Mouse (Mus musculus) limb, embryonic 11.5 days (tissue): ENCODE results near the gene Anks1. TPM values are rescaled to one million over a fixed set of nuclear protein-coding genes. Genes with fewer than 3 reads are reported as not detected.
"Not testable (repeated sequence)": the region's sequence is repeated elsewhere in the genome, so short reads cannot be mapped to it uniquely, and the experiment has no call there.

Source experiments
- ATAC-seq: fragments of 200-750 bp; cut with Nextera tagmentation; 2 replicates; pipeline ENCODE4 v1.8.0; 2017; ENCODE audit warnings: low read depth; ENCODE audit not compliant: insufficient number of reproducible peaks, low FRiP score, low TSS enrichment
- DNase-seq: peaks from one replicate; pipeline ENCODE4 v3.0.0-alpha.2; 2015; ENCODE audit warnings: low spot score
- H3K27ac ChIP-seq: fragments of 300-500 bp; sonication (generic); replicated peaks from 2 replicates; pipeline ENCODE4 v1.5.1; 2014; ENCODE audit warnings: low read depth, mild to moderate bottlenecking, low read length
- H3K27me3 ChIP-seq: fragments of 300-500 bp; sonication (generic); 2 replicates; pipeline ENCODE4 v1.6.1; 2014; ENCODE audit warnings: mild to moderate bottlenecking, low read length, mixed read lengths; ENCODE audit not compliant: control insufficient read depth, insufficient read depth
- H3K36me3 ChIP-seq: fragments of 300-500 bp; sonication (generic); 2 replicates; pipeline ENCODE4 v1.6.1; 2014; ENCODE audit warnings: mild to moderate bottlenecking, low read length, moderate library complexity, mixed read lengths; ENCODE audit not compliant: control insufficient read depth, insufficient read depth
- H3K4me1 ChIP-seq: fragments of 300-500 bp; sonication (generic); 2 replicates; pipeline ENCODE4 v1.6.1; 2014; ENCODE audit warnings: low read length, mixed read lengths; ENCODE audit not compliant: control insufficient read depth, insufficient read depth
- H3K4me2 ChIP-seq: fragments of 300-500 bp; sonication (generic); 2 replicates; pipeline ENCODE4 v1.6.1; 2014; ENCODE audit warnings: low read depth, mild to moderate bottlenecking, moderate library complexity; ENCODE audit not compliant: severe bottlenecking
- H3K4me3 ChIP-seq: fragments of 300-500 bp; sonication (generic); 2 replicates; pipeline ENCODE4 v1.5.1; 2014; ENCODE audit warnings: low read depth, low read length
- H3K9ac ChIP-seq: fragments of 300-500 bp; sonication (generic); 2 replicates; pipeline ENCODE4 v1.6.1; 2014; ENCODE audit warnings: mild to moderate bottlenecking, low read length
- H3K9me3 ChIP-seq: fragments of 300-500 bp; sonication (generic); 2 replicates; pipeline ENCODE4 v1.6.1; 2016; ENCODE audit warnings: low read length; ENCODE audit not compliant: control insufficient read depth
- WGBS: fragments of 180-500 bp; shearing (Covaris S2); extraction: QIAGEN DNeasy Blood & Tissue Kit; methylation state at CpG from one replicate; pipeline ENCODE4 v1.1.7; 2014; 5-methylcytosine and 5-hydroxymethylcytosine counted together
- polyA plus RNA-seq: library from polyadenylated mRNA; unstranded; fragments of >200 nt; fragmentation: Nextera tagmentation; extraction: Ambion mirVana; gene quantifications from 2 replicates; pipeline ENCODE4 v1.2.1, GENCODE M21; 2014

The Anks1 gene
- polyA plus RNA-seq, 1 experiment from 2014 or later, result 12.1 TPM

GRCm38 (mm10) chr17:27970305-27970704 lies 61.2 kb downstream of the Anks1 start:
- H3K4me3 ChIP-seq, result no peak overlapping the region
- DNase-seq (no peak), ATAC-seq (no peak)
- H3K27me3 ChIP-seq, result no peaks in the 10 kb centered on the region
- H3K9me3 ChIP-seq, result no peaks in the 10 kb centered on the region
- WGBS, result 89% methylated on average over 5 of the region's 5 CpGs
- no peaks in the 10 kb centered on the region for H3K36me3 ChIP-seq
- H3K9ac ChIP-seq, result no peak overlapping the region
- H3K27ac ChIP-seq, result no peak overlapping the region
- H3K4me2 ChIP-seq, result no peak overlapping the region
- H3K4me1 ChIP-seq, result peaks cover 7% of the 10 kb centered on the region; the same call in 1 of the 2 replicates

- Histone ChIP-seq H3K4me3 (no peak overlapping the region), H3K9ac (no peak overlapping the region), H3K4me2 (no peak overlapping the region), H3K27ac (no peak overlapping the region), H3K36me3 (no peaks in the 10 kb centered on the region), H3K4me1 (peaks cover 5% of the 10 kb centered on the region; the same call in 1 of the 2 replicates), H3K27me3 (no peaks in the 10 kb centered on the region), H3K9me3 (no peaks in the 10 kb centered on the region)
- DNase-seq, result no peak
- no peak for ATAC-seq
- 90% methylated on average over 9 of the region's 9 CpGs for WGBS
Observed at GRCm38 (mm10) chr17:27971496-27971895, 62.4 kb downstream of the Anks1 start.

- no peak for ATAC-seq
- H3K9me3 ChIP-seq, result no peaks in the 10 kb centered on the region
- no peak for DNase-seq
- H3K4me3 ChIP-seq, result no peak overlapping the region
- no peaks in the 10 kb centered on the region for H3K27me3 ChIP-seq
- H3K4me2 ChIP-seq, result no peak overlapping the region
- H3K36me3 ChIP-seq, result peaks cover 6% of the 10 kb centered on the region
- H3K27ac ChIP-seq, result no peak overlapping the region
- H3K4me1 ChIP-seq, result peaks cover 2% of the 10 kb centered on the region; the same call in 1 of the 2 replicates
- WGBS, result 79% methylated on average over 4 of the region's 4 CpGs
- no peak overlapping the region for H3K9ac ChIP-seq
Observed at GRCm38 (mm10) chr17:27973337-27973736, 64.2 kb downstream of the Anks1 start.

- H3K27ac ChIP-seq, result no peak overlapping the region
- ATAC-seq (no peak), DNase-seq (no peak)
- H3K27me3 ChIP-seq, result no peaks in the 10 kb centered on the region
- WGBS, result 93% methylated on average over 14 of the region's 14 CpGs
- no peaks in the 10 kb centered on the region for H3K9me3 ChIP-seq
- H3K4me3 ChIP-seq, result no peak overlapping the region
- no peak overlapping the region for H3K9ac ChIP-seq
- H3K36me3 ChIP-seq, result peaks cover 6% of the 10 kb centered on the region
- H3K4me1 ChIP-seq, result no peaks in the 10 kb centered on the region
- no peak overlapping the region for H3K4me2 ChIP-seq
Observed at GRCm38 (mm10) chr17:27976266-27976665, 67.2 kb downstream of the Anks1 start.

GRCm38 (mm10) chr17:27977008-27977636 lies 68.0 kb downstream of the Anks1 start:
- H3K9ac ChIP-seq, result no peak overlapping the region
- H3K4me1 ChIP-seq, result no peaks in the 10 kb centered on the region
- no peak overlapping the region for H3K4me3 ChIP-seq
- ATAC-seq (no peak), DNase-seq (no peak)
- H3K4me2 ChIP-seq, result no peak overlapping the region
- H3K27me3 ChIP-seq, result no peaks in the 10 kb centered on the region
- H3K36me3 ChIP-seq, result peaks cover 6% of the 10 kb centered on the region
- no peaks in the 10 kb centered on the region for H3K9me3 ChIP-seq
- WGBS, result 90% methylated on average over 3 of the region's 3 CpGs
- H3K27ac ChIP-seq, result no peak overlapping the region

GRCm38 (mm10) chr17:27980391-27980955 lies 71.4 kb downstream of the Anks1 start:
- Histone ChIP-seq H3K36me3 (peaks cover 6% of the 10 kb centered on the region), H3K4me3 (no peak overlapping the region)
- no peak for ATAC-seq

GRCm38 (mm10) chr17:27981451-27982069 lies 72.5 kb downstream of the Anks1 start:
- DNase-seq (no peak), ATAC-seq (no peak; the same call in 1 of the 2 replicates)
- peaks cover 10% of the 10 kb centered on the region for H3K36me3 ChIP-seq
- WGBS, result 86% methylated on average over 5 of the region's 5 CpGs
- no peak overlapping the region for H3K4me2 ChIP-seq
- H3K27me3 ChIP-seq, result no peaks in the 10 kb centered on the region
- no peak overlapping the region; the same call in 1 of the 2 replicates for H3K9ac ChIP-seq
- H3K4me3 ChIP-seq, result no peak overlapping the region
- H3K4me1 ChIP-seq, result no peaks in the 10 kb centered on the region
- H3K9me3 ChIP-seq, result no peaks in the 10 kb centered on the region; the same call in 1 of the 2 replicates
- no peak overlapping the region for H3K27ac ChIP-seq

More at GRCm38 (mm10) chr17:27980391-27980955, 71.4 kb downstream of the Anks1 start:
- H3K4me1 ChIP-seq, result no peaks in the 10 kb centered on the region
- no peak for DNase-seq
- no peak overlapping the region for H3K4me2 ChIP-seq
- 92% methylated on average over 3 of the region's 3 CpGs for WGBS
- no peaks in the 10 kb centered on the region; the same call in 1 of the 2 replicates for H3K9me3 ChIP-seq
- H3K9ac ChIP-seq, result no peak overlapping the region
- H3K27ac ChIP-seq, result no peak overlapping the region
- no peaks in the 10 kb centered on the region for H3K27me3 ChIP-seq

- H3K9ac ChIP-seq, DNase-seq, ATAC-seq, H3K27ac ChIP-seq, H3K4me2 ChIP-seq, H3K4me1 ChIP-seq, H3K4me3 ChIP-seq, H3K27me3 ChIP-seq, H3K9me3 ChIP-seq, H3K36me3 ChIP-seq: not testable (repeated sequence)
- 92% methylated on average over 13 of the region's 14 CpGs for WGBS
Observed at GRCm38 (mm10) chr17:27982070-27982457, 73.0 kb downstream of the Anks1 start.
